Mouse (Mus musculus) c-Kit-positive CD71-positive TER-119-positive erythroid progenitor cells, embryonic 14.5 days (primary cell): ENCODE measurements around the gene Svs1.
A peak's percentile ranks its signal among the peaks of the same experiment; 100 is the strongest.

Experiments used
- DNase-seq: peaks from one replicate; pipeline ENCODE4 v3.0.0-alpha.2; 2013; ENCODE audit warnings: low spot score

Svs1 gene

DNA sequence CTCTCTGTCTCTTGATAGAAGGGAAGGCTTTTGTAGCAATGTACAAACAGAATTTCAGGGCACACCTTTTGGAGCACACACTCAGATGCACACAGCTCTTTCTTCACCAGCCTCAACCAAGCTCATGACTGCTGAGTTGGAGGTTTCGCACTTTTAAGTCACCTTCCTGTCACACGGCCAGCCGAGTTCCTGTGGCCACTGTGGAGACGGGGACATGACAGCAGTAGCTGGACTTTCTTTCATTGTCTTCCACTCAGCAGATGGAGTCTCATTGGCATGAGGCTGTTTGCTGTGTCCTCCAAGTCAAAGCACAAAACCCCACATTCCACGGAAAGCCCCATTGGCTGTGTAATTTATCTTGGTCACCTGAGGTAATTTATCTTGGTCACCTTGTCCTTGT, 24.5 kb downstream of the Svs1 start:
- no peak for DNase-seq

DNA sequence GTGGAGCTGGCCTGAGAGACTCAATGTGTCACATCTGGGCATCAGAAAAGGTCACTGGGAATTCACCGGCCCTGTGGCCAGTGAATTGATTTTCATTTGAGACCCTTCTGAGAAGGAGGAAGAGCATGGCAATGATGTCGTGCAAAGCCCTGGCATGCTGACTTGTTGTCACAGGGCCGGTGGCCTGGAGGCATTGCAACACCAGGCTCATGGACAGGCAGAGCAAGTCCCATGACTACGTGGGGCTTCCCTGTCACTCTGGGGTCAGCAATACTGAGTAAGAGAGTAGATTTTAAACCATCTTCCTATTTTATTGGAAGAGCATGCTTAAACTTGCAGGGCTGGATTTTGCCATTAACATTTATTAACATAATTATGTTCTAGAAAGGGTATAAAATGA, 26.4 kb downstream of the Svs1 start:
- no peak for DNase-seq

DNA sequence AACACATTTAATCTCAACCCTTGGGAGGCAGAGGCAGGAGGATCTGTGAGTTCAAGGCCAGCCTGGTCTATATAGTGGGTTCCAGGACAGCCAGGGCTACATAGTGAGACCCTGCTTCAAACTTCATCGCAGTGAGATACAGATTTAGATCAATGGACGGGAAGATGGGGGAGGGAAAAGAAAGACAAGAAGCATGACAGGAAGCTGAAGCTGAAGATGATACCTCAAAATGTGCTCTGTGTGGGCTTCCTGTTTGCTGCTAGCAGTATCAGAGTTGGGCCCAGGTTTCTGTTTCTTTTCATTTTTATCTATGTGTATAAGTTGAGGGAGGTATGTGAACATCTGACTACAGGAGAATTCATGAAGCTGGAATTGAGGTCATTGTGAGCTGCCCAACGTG, 26.8 kb downstream of the Svs1 start:
- DNase-seq, result no peak

DNA sequence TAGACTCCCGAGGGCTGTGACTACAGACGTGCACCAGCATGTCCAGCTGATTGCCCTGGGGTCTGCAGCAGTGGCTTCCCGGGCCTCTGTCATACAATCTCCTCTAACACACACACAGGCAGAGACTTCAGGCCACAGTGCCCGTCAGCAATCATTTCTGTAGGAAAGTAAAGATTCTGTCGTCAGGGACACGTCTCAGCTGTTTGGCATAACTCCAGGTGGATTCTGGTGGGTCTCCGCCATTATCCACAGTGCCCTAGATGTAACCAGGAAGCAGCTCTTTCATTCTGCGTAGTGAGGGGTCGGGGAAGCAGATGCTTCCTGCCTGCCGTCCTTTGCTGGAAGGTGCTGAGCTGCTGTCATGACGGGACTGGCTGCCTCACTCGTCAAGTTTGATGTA, 30.5 kb downstream of the Svs1 start:
- no peak for DNase-seq

DNA sequence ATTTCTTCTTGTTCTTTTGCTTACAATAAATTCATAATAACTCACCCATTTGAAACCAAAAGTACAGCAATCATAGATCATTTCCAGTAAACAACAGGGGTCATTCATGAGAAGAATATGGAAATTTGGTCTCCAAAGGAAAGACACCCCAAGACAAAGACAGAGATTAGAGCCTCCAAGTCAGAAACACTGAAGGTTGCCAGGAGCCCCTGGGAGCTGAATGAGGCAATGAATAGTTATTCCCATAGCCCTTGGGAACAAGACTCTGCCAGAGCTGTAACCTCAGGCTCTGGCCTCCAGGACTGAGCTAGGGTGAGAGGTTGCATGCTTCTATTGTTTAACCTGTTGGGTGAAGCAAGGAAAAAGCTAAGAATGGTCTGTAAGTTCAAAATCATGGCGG, 32.7 kb downstream of the Svs1 start:
- no peak for DNase-seq

DNA sequence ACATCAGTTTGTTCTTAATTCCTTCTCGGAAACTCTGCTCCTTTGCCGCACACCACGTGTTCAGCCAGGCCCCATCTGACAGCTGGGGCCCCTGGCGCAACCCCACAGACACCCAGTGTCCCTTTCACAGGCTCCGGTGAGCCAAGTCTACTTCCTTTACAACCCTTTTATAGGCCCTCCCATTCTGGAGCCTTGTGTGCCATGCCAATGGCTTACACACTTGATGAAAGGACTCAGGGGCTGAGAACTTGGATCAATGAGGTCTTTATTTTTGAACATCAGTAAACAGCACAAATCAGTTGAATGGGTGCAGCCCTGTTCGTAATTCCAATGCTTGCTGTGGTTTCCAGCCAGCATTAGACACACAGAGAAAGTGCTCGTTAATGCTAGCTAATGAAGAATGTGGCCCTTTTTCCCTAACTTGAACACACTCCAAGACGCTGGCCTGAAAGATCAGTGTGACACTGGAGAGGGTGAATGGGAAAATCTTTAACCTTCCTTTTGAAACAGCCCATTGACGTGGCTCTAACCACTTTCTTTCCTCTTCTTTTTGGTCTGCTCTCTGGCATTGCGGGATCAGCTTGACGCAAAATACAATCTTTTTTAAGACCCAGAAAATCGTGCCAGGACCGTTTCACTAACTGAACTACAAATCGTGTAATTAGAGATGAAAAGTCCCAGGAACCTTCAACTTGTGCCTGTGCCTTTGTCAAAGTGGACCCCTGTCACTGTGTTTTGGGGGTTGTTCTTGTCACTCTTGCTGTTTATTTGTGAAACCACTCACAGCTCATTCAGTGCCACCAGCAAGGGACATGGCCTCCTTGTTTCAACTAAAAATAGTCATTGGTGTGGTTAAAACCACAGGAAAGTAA, 34.7 kb downstream of the Svs1 start:
- no peak for DNase-seq

DNA sequence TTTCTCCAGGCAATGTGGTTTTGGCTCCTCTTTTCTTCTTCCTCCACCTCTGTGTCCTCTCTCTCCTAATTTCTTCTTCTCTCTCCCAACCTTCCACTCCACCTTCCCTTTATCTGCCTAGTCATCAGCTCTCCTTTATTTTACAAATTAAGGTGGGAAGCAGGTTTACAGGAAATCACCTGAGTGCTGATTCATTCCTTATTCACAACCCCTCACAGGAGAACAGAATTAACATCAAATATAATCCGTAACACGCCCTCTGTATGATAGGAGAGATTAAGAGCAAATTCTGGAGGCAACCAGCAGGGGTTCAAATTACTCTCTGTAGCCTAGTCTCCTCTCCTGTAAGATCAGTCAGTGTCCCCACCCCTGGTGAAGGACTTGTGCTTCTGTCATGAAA, 35.7 kb downstream of the Svs1 start:
- DNase-seq, result no peak

DNA sequence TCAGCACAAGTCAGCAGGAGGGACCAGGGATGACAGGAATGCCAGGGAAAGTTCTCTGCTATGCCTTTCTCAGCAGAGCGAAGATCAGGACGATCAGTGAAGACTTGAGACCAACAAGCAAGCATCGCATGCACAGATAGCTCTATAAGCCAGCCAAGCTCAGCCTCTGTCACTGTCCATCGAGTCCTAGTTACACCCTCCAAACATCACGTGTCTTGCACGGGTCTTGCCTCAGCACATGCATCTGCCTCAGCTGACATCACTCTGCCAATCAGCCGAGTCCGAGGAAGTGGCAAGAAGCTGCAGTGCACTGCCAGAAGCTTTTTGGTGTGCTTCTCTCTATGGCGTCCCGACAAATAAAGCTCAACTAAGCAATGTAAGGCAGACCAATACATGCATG, 36.7 kb downstream of the Svs1 start:
- no peak for DNase-seq

DNA sequence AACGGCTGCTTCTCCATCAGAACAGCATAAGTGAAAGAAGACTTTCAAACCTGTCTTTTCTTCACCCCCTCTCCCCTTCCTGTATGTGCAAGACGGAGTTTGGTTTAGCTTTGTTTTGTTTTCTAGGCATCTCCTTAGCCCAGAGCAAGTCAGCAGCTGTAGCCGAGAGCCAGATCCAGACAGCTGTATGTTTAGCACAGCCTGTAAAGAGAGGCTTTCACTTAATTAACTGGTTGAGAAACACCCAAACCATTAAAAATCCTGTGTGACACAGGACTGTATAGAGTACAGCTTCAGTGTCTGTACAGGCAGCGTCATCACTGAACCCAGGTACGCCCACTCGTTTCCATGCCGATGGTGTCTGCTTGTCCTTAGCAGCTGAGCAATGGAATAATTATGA, 38.6 kb downstream of the Svs1 start:
- DNase-seq, result no peak

DNA sequence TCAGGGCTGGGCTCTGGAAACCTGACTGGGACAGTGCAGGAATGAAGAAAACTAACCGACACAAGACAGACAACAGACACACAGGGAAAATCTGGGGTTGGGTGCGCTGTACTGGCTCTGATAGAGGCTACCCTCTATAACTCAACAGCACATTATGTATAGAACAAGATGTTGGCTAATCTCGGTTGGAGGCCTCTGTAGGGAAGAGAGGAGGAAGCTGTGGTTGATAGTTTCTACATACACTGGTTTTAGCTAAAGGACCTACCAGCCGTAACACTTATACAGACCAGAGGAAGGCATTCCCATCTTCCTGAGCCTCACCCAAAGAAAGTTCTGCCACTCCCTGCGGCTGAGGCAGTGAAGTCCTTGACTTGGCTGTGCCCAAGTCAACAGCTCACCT, 39.8 kb downstream of the Svs1 start:
- DNase-seq, result no peak

DNA sequence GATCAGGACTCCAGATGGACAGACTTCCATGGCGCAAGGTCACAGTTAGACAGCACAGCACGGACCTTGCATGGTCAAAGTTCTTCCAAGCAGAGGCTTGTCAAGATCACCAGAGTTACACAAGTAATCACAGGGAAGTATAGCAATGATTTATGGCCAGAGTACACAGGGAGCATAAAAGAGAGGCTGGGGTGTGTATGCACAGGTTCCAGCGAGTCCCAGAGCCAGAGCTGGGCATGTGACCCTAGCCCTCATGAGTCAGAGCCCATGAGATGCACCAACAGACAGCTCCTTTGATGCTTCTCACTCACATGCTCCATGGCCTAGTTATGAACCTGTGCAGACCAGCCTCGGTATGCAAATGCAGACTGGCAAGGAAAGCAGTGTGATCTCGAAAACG, 41.4 kb downstream of the Svs1 start:
- DNase-seq, result no peak

DNA sequence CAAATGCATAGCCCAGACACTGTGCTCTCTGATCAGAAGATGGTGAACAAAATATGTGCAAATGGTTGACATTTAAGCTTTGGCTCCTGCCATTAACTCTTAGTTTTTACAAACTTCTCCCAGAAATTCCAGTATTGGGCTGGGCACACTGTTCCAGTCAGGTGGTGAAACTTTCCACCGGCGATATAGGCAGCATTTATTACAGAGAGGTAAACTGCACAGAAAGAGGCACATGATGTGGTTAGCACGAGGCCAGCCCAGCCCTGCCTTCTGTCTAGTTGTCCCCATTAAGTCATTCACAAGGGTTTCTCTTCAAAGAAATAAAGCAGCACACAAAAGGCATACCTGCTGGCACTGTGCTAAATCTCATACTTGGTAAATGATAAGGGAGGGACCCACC, 42.0 kb downstream of the Svs1 start:
- no peak for DNase-seq

DNA sequence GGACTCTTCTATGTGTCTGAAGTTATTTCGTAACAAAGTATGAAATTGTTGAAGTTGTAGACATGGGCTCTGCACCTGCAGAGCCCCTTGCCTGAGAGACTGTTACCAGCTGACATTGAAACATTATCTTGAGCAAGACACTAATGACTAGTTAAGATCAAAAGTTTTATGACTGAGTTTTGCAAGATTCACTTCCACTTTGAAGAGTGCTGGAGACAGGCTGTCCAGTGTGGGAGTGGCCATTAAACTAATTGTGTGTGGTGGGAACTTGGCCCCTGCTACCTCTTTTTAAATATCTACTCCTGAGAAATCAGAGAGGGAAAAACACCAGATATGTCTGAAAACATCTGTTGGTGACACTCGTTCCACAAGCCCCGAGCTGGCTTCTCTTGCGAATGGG, 44.6 kb downstream of the Svs1 start:
- DNase-seq, result no peak

DNA sequence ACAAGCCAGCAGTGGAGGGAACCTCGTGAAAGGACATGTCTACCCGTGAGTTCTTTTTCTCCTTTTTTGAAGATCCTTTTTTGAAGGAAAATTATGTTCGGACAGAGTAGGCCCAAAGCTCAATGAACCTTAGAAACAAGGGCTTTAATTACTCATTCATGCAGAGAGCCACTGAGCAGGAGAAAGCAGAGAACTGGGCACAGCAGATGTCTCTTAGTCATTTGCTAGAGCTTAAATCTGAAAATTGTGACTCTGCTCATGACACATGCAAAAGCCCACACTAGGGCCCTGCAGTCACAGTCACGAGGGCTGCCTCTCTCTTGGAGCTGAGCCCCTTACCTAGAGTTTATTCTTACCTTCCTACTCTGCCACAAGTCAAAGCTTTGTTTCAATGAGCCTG, 46.1 kb downstream of the Svs1 start:
- no peak for DNase-seq

DNA sequence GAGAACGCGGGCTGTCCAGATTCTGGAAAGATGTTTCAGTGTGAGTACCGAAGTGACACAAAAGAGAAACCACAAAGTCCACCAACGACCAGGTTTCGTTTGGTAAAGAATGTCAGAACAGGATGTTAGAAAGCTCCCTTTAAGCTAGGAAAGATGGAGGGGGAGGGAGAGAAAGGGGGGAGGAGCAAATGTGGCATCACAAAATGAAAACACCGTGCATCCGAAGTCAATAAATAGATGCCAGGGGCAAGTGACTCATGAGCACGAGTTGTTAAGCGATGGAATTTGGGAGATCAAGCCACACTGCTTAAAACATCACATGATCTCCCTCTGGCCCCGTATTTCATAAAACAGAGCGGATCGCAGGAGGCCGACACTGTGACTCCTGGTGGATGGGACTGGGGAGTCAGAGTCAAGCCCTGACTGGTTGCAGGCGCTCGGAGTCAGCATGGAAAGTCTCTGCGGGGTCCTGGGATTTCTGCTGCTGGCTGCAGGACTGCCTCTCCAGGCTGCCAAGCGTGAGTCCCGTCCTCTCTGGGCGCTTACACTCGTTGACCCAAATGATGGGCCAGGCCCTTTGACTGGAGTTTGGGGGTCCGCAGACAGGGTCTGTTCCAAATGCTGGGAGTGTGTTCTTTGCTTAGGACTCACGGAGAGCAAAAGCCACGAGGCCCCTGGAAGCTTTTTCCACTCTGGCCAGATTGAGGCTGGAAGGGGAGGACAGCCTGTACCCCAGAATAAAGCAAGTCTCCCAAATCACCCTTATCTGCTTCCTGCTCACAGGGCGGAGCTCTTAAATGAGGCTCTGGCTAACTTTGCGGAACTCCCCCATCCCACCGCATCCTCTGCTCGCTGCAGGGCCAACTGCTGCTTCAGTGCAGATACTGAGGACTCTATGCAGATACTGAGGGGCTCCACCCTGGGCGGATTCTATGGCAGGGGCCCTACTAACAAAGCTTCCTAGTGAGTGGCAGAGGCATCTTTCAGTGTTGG, 49.9 kb downstream of the Svs1 start, which contains the start of gene Gpnmb:
TSS of gene Gpnmb (plus strand) at position 272 of the 993 bp plus-strand sequence.
- no peak for DNase-seq

DNA sequence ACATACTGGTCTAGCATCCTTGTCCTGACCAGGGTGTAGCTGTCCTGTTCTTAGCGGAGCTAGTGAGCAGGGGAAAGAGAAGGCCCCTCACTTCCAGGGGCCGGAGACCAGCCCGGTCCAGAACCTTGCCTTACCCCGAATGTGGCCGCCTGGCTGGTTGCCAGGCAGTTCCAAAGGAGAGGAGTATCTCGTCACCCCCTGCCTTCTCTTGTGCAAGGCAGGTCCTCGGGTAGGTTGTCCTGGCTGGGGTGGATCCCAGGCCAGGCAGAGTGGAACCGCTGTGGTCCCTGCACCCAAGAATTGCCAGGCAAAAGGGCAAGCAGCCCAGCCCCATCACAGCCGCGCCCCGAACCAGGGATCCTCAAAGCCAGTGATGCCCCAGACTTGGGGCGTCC, 50.6 kb downstream of the Svs1 start:
- no peak for DNase-seq

DNA sequence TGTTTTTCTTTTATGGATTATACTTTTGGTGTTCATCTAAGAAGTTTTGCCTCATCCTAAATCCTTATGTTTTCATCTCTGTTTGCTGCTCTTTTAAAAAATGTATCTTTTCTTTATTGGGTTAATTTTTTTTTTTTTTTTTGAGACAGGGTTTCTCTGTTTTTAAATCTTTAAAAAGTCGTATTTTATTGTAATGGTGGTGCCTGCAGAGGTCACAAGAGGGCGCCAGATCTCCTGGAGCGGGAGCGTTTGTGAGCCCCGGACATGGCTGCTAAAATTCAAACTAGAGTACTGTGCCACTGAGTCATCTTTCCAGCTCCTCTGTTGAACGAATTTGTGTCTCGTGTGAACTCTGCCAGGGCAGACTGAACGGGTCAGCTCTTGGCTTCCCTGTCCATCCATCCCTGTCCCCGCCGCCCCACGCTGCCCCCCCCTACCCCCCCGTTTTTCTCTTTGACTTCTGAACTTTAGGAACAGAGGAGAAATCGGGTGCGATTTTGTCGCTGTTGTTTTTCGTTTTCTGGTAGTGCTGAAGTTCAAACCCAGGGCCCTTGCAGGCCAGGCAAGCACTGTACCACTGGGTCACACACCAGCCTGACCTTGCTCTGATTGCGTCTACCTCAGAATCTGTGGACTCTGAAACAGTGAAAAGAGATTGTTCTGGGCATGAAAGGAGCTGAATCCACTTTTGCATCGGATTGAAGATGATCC, 53.0 kb downstream of the Svs1 start:
- DNase-seq, result peak; percentile 42
